Mouse (Mus musculus) lung, embryonic 14.5 days (tissue): ENCODE measurements around the gene Parp3. TPM values are rescaled to one million over a fixed set of nuclear protein-coding genes. Genes with fewer than 3 reads are reported as not detected.

Source experiments
- ATAC-seq: fragments of 200-750 bp; cut with Nextera tagmentation; 2 replicates; pipeline ENCODE4 v1.8.0; 2017; ENCODE audit warnings: mild to moderate bottlenecking, moderate TSS enrichment, moderate library complexity; ENCODE audit not compliant: insufficient read depth
- DNase-seq: peaks from one replicate; pipeline ENCODE4 v3.0.0-alpha.2; 2015
- H3K27ac ChIP-seq: fragments of 300-500 bp; sonication (generic); 2 replicates; pipeline ENCODE4 v1.5.1; 2014; ENCODE audit warnings: low read depth, mild to moderate bottlenecking, moderate library complexity
- H3K27me3 ChIP-seq: fragments of 300-500 bp; sonication (generic); 2 replicates; pipeline ENCODE4 v1.6.1; 2014; ENCODE audit warnings: low read length, control low read depth; ENCODE audit not compliant: insufficient read depth
- H3K36me3 ChIP-seq: fragments of 300-500 bp; sonication (generic); 2 replicates; pipeline ENCODE4 v1.6.1; 2014; ENCODE audit warnings: control low read depth; ENCODE audit not compliant: insufficient read depth
- H3K4me1 ChIP-seq: fragments of 300-500 bp; sonication (generic); 2 replicates; pipeline ENCODE4 v1.6.1; 2014; ENCODE audit warnings: antibody characterized with exemption, control low read depth; ENCODE audit not compliant: insufficient read depth
- H3K4me2 ChIP-seq: fragments of 300-500 bp; sonication (generic); 2 replicates; pipeline ENCODE4 v1.6.1; 2014; ENCODE audit warnings: mild to moderate bottlenecking
- H3K4me3 ChIP-seq: fragments of 300-500 bp; sonication (generic); 2 replicates; pipeline ENCODE4 v1.5.1; 2014; ENCODE audit warnings: low read depth, low read length
- H3K9ac ChIP-seq: fragments of 300-500 bp; sonication (generic); 2 replicates; pipeline ENCODE4 v1.6.1; 2014
- H3K9me3 ChIP-seq: fragments of 300-500 bp; sonication (generic); 2 replicates; pipeline ENCODE4 v1.6.1; 2016; ENCODE audit warnings: low read depth, low read length, control low read depth
- CTCF ChIP-seq: IDR thresholded peaks from 2 replicates; pipeline ENCODE4 v1.5.1; 2016; ENCODE audit warnings: antibody characterized with exemption, low read depth
- WGBS: fragments of 180-500 bp; shearing (Covaris S2); extraction: QIAGEN DNeasy Blood & Tissue Kit; methylation state at CpG from one replicate; pipeline ENCODE4 v1.1.7; 2014; 5-methylcytosine and 5-hydroxymethylcytosine counted together
- polyA plus RNA-seq: library from polyadenylated mRNA; unstranded; fragments of >200 nt; fragmentation: Nextera tagmentation; extraction: Ambion mirVana; gene quantifications from 2 replicates; pipeline ENCODE4 v1.2.1, GENCODE M21; 2014

Parp3 gene
- polyA plus RNA-seq, 1 experiment from 2014 or later: 2.4 TPM

DNA sequence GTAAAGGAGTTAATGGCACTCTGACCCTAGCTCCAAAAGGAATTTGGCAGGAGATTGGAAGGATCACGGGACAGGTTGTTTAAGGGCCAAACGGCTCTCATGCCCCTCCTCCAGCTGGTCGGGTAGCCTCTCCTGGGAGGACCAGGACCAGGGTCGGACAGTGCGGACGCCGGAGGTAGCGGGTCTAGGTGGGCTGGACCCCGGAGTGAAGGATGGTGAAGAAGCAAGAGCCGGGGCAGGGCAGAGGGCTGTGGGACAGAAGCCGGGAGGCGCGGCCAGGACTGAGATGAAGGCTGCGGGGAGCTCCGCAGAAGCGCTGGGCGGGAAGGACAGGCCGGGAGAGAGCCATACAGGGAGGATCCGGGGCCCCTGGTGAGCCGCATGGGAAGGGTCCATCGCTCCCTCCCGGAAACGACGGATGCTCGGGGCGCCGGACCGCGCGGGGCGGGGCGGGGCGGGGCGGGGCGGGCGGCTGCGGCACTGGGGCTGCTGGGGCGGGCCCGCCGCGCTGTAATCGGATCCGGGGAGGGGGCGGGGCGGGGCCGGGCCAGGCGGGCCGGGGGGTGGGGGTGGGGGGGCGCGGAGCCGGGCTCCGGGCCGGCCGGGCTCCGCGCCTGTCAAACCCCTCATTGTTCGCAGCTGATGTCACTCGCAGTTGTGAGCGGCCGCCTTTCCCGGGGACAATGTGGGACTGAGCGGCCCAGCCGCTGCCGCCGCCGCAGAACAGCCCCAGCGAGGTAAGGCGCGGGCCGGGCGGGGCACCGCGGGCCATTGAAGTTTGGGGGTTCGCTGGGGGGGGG, 23.3 kb downstream of the Parp3 start, which contains the start of gene Pcbp4:
Pcbp4 (plus strand) TSS at position 21 of the 800 bp plus-strand sequence.
- Histone ChIP-seq H3K27me3 (no peaks in the 10 kb centered on the region), H3K4me1 (peaks cover 50% of the 10 kb centered on the region), H3K27ac (peak within 1 kb of the TSS; percentile 92), H3K4me2 (peak within 1 kb of the TSS; percentile 97), H3K9ac (peak within 1 kb of the TSS; percentile 73), H3K36me3 (no peaks in the 10 kb centered on the region), H3K4me3 (peak within 1 kb of the TSS; percentile 69), H3K9me3 (no peaks in the 10 kb centered on the region)
- no peak for TF ChIP-seq CTCF
- DNase-seq (peak; percentile 84), ATAC-seq (peak; percentile 65)
- WGBS: under 1% methylated on average over 57 of the region's 74 CpGs

GRCm38 (mm10) chr9:106452821-106453220, 23.9 kb downstream of the Parp3 start:
- ATAC-seq: no peak
- no peak for DNase-seq
- H3K4me1 ChIP-seq: peaks cover 55% of the 10 kb centered on the region
- H3K4me3 ChIP-seq: peak overlapping the region; percentile 69
- WGBS: 0% methylated on average over 7 of the region's 7 CpGs
- H3K36me3 ChIP-seq: no peaks in the 10 kb centered on the region
- peak overlapping the region; percentile 97 for H3K4me2 ChIP-seq
- H3K9ac ChIP-seq: peak overlapping the region; percentile 73
- H3K9me3 ChIP-seq: no peaks in the 10 kb centered on the region
- H3K27me3 ChIP-seq: no peaks in the 10 kb centered on the region
- H3K27ac ChIP-seq: peak overlapping the region; percentile 92
- TF ChIP-seq CTCF: no peak

DNA sequence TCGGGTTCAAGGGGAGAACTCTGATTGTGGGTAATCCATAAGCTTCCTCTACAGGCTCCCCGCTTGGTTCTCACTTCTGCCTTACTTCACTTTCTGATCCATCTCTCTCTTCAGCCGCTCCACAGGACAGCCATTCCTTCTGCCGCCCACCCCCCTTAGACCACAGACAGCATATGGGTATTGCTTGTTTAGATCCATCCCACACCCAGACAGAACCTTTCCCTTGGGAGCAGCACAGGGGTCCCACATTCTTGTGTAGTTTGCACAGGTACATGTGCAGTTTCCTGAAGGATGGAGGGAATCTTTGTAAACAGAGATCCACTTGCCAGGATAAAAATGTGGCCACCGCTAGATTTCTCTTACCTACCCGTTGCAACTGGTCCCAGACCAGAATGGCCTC, 24.4 kb downstream of the Parp3 start:
- peak overlapping the region; percentile 97 for H3K4me2 ChIP-seq
- no peak for ATAC-seq
- no peak for DNase-seq

GRCm38 (mm10) chr9:106451899-106452298, 24.9 kb downstream of the Parp3 start:
- H3K27ac ChIP-seq: no peak overlapping the region
- no peak overlapping the region for H3K9ac ChIP-seq
- H3K9me3 ChIP-seq: no peaks in the 10 kb centered on the region
- no peak for TF ChIP-seq CTCF
- peaks cover 53% of the 10 kb centered on the region for H3K4me1 ChIP-seq
- ATAC-seq: no peak
- no peak for DNase-seq
- H3K4me2 ChIP-seq: no peak overlapping the region
- no peaks in the 10 kb centered on the region for H3K27me3 ChIP-seq
- H3K36me3 ChIP-seq: no peaks in the 10 kb centered on the region
- WGBS: 17% methylated on average over 2 of the region's 2 CpGs
- no peak overlapping the region for H3K4me3 ChIP-seq

More for the DNA sequence above, 24.4 kb downstream of the Parp3 start:
- Histone ChIP-seq H3K4me1 (peaks cover 57% of the 10 kb centered on the region), H3K4me3 (peak overlapping the region; percentile 69; the same call in 1 of the 2 replicates), H3K27ac (0 out of 2 replicates have a peak overlapping the region, but pooled peaks have one; percentile 92), H3K27me3 (no peaks in the 10 kb centered on the region), H3K9me3 (no peaks in the 10 kb centered on the region), H3K9ac (no peak overlapping the region), H3K36me3 (no peaks in the 10 kb centered on the region)
- TF ChIP-seq CTCF: no peak
- WGBS: 31% methylated on average over 6 of the region's 6 CpGs

- DNase-seq (no peak), ATAC-seq (no peak)
- H3K27me3 ChIP-seq: no peaks in the 10 kb centered on the region
- 58% methylated on average over 11 of the region's 11 CpGs for WGBS
- no peak for TF ChIP-seq CTCF
- peak overlapping the region; percentile 41; the same call in 1 of the 2 replicates for H3K4me2 ChIP-seq
- no peaks in the 10 kb centered on the region for H3K9me3 ChIP-seq
- no peak overlapping the region for H3K9ac ChIP-seq
- no peaks in the 10 kb centered on the region for H3K36me3 ChIP-seq
- peaks cover 51% of the 10 kb centered on the region for H3K4me1 ChIP-seq
- H3K27ac ChIP-seq: 0 out of 2 replicates have a peak overlapping the region, but pooled peaks have one; percentile 42
- H3K4me3 ChIP-seq: no peak overlapping the region
Observed at GRCm38 (mm10) chr9:106451298-106451697, 25.5 kb downstream of the Parp3 start.

DNA sequence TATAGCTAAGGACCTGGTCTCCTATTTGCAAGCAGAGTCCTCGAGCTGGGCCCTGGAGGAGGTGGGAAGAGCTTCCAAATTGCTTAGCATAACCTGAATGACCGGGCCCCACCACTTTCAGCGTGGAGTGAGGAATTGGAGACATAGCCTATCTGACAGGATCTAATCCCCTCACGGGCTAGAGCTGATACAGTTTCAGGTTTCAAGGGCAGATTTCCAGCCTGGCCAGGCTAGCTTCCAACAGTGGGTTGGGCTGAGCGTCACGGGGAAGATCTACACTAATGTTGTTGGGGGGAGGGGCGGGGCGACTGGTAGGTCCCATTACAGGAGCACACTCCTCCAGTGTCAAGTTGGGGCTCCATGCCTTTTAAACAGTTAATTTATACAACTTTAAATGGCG, 26.1 kb downstream of the Parp3 start:
- peak overlapping the region; percentile 69 for H3K27ac ChIP-seq
- no peaks in the 10 kb centered on the region for H3K27me3 ChIP-seq
- peaks cover 44% of the 10 kb centered on the region for H3K4me1 ChIP-seq
- no peak for TF ChIP-seq CTCF
- no peaks in the 10 kb centered on the region for H3K36me3 ChIP-seq
- H3K4me2 ChIP-seq: peak overlapping the region; percentile 41; the same call in 1 of the 2 replicates
- peak overlapping the region; percentile 26 for H3K9ac ChIP-seq
- H3K4me3 ChIP-seq: no peak overlapping the region
- no peaks in the 10 kb centered on the region for H3K9me3 ChIP-seq
- DNase-seq (peak; percentile 88), ATAC-seq (no peak)
- WGBS: 2% methylated on average over 9 of the region's 9 CpGs

DNA sequence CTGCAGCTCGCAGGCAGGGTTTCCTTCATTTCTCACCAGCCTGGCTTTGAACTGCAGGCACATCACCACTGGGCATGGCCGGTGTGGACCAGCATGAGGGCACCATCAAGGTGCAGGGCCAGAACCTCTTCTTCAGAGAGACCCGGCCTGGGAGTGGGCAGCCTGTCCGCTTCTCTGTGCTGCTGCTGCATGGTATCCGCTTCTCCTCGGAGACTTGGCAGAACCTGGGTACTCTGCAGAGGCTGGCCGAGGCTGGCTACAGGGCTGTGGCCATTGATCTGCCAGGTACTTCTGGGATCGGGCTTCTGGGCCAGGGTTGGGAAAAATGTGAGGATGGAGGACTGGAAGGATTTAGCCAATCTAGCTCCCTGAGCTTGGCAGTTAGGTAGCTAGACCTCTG, 26.8 kb downstream of the Parp3 start:
- Histone ChIP-seq H3K27me3 (no peaks in the 10 kb centered on the region), H3K9ac (no peak overlapping the region), H3K4me3 (no peak overlapping the region), H3K4me1 (peaks cover 40% of the 10 kb centered on the region), H3K36me3 (no peaks in the 10 kb centered on the region), H3K9me3 (no peaks in the 10 kb centered on the region), H3K4me2 (peak overlapping the region; percentile 41; the same call in 1 of the 2 replicates), H3K27ac (no peak overlapping the region)
- DNase-seq (no peak), ATAC-seq (no peak)
- no peak for TF ChIP-seq CTCF
- 90% methylated on average over 8 of the region's 8 CpGs for WGBS
